Mouse (Mus musculus) heart, adult 11 months (tissue): ENCODE measurements around the gene Sulf2.
"Not testable (repeated sequence)": the region's sequence is repeated elsewhere in the genome, so short reads cannot be mapped to it uniquely, and the experiment has no call there.

Experiments used
- DNase-seq: peaks from one replicate; pipeline ENCODE4 v3.0.0; 2022

Sulf2 gene

GRCm38 (mm10) chr2:166155454-166155815, at the start of gene Sulf2:
Gene Sulf2 (minus strand): TSS chr2:166155663.
- DNase-seq: peak; percentile 98

DNA sequence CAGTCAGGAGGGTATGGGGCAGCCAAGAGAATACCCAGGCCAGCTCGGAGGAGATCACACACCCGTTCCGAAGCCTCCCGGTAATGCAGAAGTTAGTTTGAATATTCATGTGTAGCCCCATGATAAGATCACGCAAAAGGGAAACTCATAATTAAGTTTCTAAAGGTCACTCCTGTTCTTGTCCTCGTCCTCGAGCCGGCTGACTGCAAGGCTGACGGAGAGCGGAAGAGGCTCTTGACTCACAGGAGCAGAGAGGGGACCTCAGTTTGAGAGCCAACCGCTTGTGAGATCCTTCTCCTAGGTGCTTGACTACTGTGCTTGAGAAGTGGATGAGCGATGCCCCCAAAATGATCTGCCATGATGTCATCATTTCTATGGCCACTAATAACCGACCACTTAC, 48.7 kb upstream of the Sulf2 start:
- DNase-seq: no peak

- no peak for DNase-seq
Observed at GRCm38 (mm10) chr2:166203647-166204046, 48.2 kb upstream of the Sulf2 start.

- DNase-seq: no peak
Observed at GRCm38 (mm10) chr2:166197964-166198363, 42.5 kb upstream of the Sulf2 start.

GRCm38 (mm10) chr2:166197064-166197463, 41.6 kb upstream of the Sulf2 start:
- DNase-seq: peak; percentile 93

DNA sequence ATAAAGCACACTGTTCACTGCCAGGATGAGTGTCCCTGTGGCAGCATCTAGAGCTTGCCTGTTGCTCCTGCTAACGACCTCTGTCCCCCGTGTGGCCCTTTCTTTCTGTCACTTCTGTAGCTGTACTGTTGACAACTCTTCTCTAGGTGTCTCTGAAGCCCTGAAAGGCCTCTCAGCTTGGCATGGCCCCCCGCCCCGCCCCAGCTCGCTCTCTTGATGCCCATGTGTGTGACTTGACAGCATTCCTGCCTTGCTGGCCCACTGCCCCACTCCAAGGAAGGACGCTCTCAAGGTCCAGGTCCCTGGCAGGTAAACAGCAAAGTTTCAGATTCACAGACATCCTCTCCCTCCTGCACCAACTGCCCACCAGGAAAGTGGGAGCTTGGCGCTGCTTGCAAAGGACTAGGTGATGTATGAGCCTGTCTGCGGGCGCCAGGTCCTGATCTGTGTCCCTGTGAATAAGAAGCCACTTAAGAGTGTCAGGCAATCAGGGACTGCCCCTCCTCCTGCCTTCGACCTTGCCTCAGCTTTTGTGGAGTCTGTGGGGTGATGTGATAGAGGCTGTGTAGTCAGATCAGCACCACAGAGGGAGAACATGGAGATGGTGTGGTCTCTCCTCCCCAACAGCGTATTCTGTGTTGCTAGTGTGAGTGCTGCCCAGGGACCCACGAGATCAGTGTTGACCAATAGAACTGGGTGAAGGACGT, 40.8 kb upstream of the Sulf2 start:
- peak; percentile 92 for DNase-seq

DNA sequence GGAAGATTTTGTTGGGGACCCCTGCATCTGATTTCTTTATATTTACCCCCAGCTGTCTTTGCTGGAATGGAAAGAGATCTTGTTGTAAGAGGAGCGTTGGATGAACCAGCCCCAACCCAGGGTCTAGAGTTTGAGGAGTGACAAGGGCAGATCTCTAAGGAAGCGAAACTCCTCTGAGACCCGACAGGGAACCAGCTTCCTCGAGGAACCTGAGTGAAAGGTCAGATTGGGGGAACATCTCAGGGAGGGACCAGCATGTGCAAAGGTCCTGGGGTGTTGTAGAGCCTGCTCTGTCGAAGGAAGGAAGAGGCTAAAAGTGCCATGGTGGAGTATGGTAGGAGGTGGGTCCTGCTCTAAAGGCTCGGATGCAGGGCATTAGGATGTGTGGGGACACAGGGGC, 39.6 kb upstream of the Sulf2 start:
- DNase-seq: no peak

DNA sequence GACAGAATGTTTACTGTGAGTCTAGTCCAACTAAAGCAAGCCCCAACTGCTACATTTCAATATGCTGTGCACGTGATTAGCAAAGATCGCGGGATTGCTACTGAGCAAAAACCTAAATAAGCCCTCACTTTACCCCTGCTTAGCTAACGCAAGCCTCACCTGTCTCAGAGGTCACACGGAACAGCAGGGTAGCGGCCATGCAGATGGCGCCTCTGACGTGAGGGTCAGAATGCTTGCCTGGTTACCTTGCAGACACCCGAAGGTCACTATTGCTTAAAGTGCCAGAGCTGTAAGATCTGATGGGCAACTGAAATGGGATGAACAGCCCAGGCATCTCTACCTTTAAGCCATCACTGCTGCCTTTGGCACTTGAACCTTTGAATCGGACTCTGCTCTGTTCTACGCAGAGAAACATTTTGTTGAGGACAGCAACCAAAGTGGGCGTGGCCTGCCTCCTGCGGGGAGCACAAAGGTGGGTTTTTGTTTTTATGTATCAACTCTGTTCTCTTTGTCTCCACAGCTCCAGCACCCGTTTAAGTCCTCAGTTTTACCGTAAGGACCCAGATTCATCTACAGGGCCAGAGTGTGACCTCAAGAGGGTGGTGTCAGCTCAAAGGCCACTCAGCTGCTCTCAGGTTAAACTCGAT, 38.8 kb upstream of the Sulf2 start:
- no peak for DNase-seq

- no peak for DNase-seq
Observed at GRCm38 (mm10) chr2:166193509-166193908, 38.0 kb upstream of the Sulf2 start.

DNA sequence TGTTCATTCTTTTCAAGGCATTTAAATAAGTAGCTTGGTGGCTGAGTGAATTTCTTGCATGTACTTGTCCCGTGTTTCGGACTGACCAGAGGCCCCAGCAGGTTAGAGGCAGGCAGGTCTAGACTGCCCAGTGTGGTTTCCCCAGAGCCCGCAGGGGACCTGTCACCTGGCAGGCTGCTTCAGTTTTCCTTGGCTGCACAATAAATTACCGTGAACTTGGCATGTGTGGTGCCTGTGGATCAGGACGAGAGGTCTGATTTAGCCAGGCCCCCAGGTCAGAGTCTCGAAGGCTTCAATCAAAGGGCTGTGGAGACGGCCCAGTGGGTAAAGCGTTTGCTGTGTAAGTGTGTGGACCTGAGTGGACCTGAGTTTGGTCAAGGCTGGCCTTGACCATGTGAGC, 35.4 kb upstream of the Sulf2 start:
- no peak for DNase-seq

- peak; percentile 91 for DNase-seq
Observed at GRCm38 (mm10) chr2:166189191-166189590, 33.7 kb upstream of the Sulf2 start.

DNA sequence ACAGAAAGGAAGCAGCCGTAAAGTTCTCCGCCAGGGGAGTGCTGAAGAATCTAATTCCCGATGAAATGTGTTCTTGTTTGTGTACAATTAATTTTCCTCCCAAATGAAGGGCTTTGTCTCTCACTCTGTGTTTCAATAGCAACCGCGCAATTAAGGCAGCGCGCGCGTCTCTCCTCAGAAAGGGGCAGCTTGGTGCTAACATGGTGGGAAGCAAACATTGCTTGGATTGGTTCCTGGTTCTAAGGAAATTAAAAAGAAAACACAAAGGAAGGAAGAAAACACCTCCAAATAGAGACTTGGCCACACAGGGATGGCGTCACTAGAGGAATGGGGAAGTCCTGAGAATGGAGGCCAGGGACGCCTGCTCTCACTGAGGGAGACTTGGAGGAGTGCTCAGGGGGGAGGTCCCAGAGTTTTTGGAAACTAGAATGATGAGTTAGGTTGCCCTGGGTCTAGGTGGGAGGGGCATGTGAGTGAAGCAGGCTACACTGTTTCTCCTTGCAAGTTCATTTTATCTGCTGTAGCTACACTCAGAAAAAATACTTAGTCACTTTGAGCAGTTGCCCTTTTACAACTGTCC, 32.5 kb upstream of the Sulf2 start:
- peak; percentile 91 for DNase-seq

DNA sequence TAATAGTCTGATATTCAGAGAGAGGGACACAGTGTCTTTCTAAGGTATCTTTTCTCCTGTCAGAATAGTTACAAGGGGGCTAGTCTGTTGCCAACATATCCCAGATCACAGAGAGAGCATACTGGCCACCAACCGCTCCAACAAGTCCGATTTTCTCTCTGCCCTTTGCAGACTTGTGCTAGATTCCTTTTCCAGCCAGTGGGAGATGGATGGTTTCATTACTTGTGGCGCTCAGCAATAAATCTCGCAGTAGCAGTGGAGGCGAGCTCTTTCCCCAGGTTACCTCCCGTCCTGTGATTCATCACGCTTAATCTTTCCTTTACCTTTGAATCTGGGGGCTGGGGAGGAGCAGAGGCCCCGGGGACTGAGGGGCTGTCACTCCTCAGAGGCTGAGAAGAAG, 31.9 kb upstream of the Sulf2 start:
- DNase-seq: not testable (repeated sequence)

DNA sequence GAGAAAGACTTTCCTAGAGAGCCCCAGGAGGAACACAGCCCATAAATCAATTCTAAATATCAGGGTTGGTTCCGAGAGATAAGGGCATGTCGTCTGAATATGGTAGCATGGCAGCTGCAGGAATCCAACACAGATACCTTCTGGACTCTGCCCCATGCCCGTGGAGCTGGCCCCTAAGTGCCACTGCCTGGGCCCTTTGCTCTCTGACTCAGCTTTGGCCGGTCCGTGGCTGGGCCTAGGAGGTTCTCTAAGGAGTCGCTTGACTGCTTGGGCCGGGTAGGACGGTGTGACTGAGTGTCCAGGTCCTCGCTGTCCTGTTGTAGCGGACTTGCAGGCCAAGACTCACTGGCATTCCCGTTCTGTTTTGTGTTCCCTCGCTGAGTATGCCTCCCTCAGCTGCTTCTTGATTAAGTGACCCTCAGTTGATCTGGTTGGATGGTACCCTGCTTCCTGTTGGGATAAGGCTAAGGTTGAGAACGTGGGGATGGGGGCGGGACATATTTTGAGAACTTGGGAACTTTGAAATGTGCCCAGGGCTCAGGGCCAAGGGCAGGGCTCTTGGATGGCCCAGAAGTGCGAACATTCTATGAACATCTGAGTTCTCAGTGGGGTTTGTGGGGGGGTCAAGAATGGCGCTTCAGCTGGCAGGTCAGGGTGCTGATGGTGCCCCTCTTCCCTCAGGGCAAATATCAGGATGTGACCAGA, 30.9 kb upstream of the Sulf2 start:
- DNase-seq: no peak

- no peak for DNase-seq
Observed at GRCm38 (mm10) chr2:166185768-166186167, 30.3 kb upstream of the Sulf2 start.

DNA sequence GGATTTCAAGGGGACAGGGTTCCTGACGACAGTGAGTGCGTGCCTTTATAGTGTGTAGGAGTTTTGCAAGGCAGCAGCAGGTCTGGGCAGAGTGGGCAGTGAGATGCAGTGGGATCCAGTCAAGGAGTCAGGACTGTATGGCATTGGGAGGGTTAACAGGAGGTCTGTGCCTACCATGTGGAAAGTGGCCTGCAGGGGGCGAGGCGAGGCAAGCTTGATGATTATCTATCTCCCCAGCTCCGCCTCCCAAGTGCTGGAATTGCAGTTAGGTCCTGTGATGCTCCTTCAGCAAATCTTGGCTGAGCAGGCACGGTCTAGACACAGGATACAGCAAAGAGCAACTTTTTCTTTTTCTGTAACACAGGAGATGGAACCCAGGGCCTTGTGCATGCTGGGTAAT, 29.0 kb upstream of the Sulf2 start:
- DNase-seq: no peak

GRCm38 (mm10) chr2:166182009-166182685, 26.7 kb upstream of the Sulf2 start:
- DNase-seq: peak; percentile 91

- DNase-seq: peak; percentile 99
Observed at GRCm38 (mm10) chr2:166180744-166181508, 25.5 kb upstream of the Sulf2 start.

GRCm38 (mm10) chr2:166180136-166180649, 24.7 kb upstream of the Sulf2 start:
- DNase-seq: peak; percentile 95

DNA sequence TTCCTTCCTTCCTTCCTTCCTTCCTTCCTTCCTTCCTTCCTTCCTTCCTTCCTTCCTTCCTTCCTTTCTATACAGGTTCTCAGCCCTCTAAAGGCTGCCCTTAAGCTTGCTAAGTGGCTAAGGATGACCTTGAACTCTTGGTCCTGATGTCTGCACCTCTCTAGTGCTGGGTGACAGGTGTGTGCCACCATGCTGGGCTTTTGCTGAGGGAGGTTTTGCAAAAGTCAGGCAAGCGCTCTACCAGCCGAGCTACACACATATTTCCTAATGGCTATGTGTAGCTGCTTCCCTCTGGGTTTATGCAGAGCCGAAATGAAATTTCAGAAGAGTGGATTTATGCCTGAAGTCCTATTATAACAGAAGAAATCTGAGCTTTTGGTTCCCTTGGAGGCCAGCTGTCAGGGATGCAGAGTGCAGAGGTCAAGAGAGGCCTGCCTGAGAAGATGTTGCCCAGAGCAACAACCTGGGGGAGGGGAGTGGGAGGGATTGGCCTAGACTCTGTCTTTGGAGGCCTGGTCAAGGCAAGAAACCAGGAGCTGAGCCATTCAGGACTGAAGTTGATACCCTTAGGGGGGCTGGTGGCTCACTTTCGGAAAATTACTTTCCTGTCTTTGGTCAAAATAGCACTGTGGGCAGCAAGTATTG, 24.1 kb upstream of the Sulf2 start:
- DNase-seq: peak; percentile 97

DNA sequence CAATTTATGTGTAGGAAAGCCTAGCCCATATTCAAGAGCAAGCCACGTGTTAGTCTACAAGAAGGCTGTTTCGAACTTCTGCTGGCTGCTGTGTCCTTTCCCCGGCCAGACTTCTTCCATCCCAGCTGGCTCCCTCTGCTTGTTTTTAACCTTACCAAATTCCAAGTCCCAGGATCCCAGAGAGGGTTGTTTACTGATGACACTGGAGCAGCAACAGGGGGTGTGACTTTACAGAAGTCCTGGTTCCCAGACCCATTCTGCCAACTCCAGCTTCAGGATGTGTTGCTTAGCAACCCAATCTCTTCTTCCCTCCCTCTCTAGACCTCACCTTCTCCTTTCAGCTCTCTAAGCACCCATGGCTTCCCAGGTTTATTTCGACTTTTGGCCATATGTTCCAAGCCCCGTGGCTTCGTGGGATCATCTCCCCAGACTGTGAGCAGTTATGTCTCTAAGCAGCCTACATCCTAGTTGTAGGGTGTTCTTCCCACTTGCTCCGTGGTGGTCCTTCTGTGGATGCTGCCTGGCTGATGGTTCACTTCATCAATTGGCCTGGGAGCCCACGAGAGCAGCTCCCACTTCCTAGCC, 20.2 kb upstream of the Sulf2 start:
- DNase-seq: peak; percentile 94
